Mouse (Mus musculus): ENCODE results near the gene Alkbh5.
"Not testable (repeated sequence)": the region's sequence is repeated elsewhere in the genome, so short reads cannot be mapped to it uniquely, and the experiment has no call there.

Alkbh5 gene

GRCm38 (mm10) chr11:60543211-60543610 lies 7.0 kb downstream of the Alkbh5 start:
- not testable (repeated sequence) for DNase-seq (ENCODE audit: low read depth, low spot score)

- DNase-seq (ENCODE audit: low read depth, low spot score) = no peak
Observed at GRCm38 (mm10) chr11:60545433-60545832, 9.3 kb downstream of the Alkbh5 start.

GRCm38 (mm10) chr11:60548112-60548511 lies 11.9 kb downstream of the Alkbh5 start:
- no peak for DNase-seq (ENCODE audit: low read depth, low spot score)

- no peak for DNase-seq (ENCODE audit: low read depth, low spot score)
Observed at GRCm38 (mm10) chr11:60553091-60553490, 16.9 kb downstream of the Alkbh5 start.

GRCm38 (mm10) chr11:60557675-60558074 lies 21.5 kb downstream of the Alkbh5 start:
- DNase-seq (ENCODE audit: low read depth, low spot score) = no peak

- DNase-seq (ENCODE audit: low read depth, low spot score) = peak; percentile 56
Observed at GRCm38 (mm10) chr11:60559342-60559741, 23.2 kb downstream of the Alkbh5 start.

- DNase-seq (ENCODE audit: low read depth, low spot score) = not testable (repeated sequence)
Observed at GRCm38 (mm10) chr11:60574006-60574405, 37.8 kb downstream of the Alkbh5 start.
